Mouse (Mus musculus) midbrain, embryonic 14.5 days (tissue): ENCODE measurements around the gene Elovl2. TPM values are rescaled to one million over a fixed set of nuclear protein-coding genes. Genes with fewer than 3 reads are reported as not detected.
"Not testable (repeated sequence)": the region's sequence is repeated elsewhere in the genome, so short reads cannot be mapped to it uniquely, and the experiment has no call there.

ENCODE experiments used
- ATAC-seq: fragments of 200-750 bp; cut with Nextera tagmentation; 2 replicates; pipeline ENCODE4 v1.8.0; 2017; ENCODE audit warnings: moderate number of reproducible peaks, moderate library complexity; ENCODE audit not compliant: low FRiP score, low TSS enrichment
- DNase-seq: peaks from one replicate; pipeline ENCODE4 v3.0.0-alpha.2; 2015
- H3K27ac ChIP-seq: fragments of 300-500 bp; sonication (generic); replicated peaks from 2 replicates; pipeline ENCODE4 v1.5.1; 2014; ENCODE audit warnings: mild to moderate bottlenecking, low read depth, low read length, moderate library complexity
- H3K27me3 ChIP-seq: fragments of 300-500 bp; sonication (generic); 2 replicates; pipeline ENCODE4 v1.6.1; 2014; ENCODE audit warnings: low read length, control low read depth, mixed read lengths; ENCODE audit not compliant: control insufficient read depth, insufficient read depth
- H3K36me3 ChIP-seq: fragments of 300-500 bp; sonication (generic); 2 replicates; pipeline ENCODE4 v1.6.1; 2014; ENCODE audit warnings: low read length, control low read depth; ENCODE audit not compliant: control insufficient read depth, insufficient read depth
- H3K4me1 ChIP-seq: fragments of 300-500 bp; sonication (generic); 2 replicates; pipeline ENCODE4 v1.6.1; 2014; ENCODE audit warnings: mild to moderate bottlenecking, antibody characterized with exemption, low read length, control low read depth; ENCODE audit not compliant: control insufficient read depth, insufficient read depth
- H3K4me2 ChIP-seq: fragments of 300-500 bp; sonication (generic); 2 replicates; pipeline ENCODE4 v1.6.1; 2014; ENCODE audit warnings: mild to moderate bottlenecking, low read length, moderate library complexity
- H3K4me3 ChIP-seq: fragments of 300-500 bp; sonication (generic); replicated peaks from 2 replicates; pipeline ENCODE4 v1.5.1; 2014; ENCODE audit warnings: low read depth, low read length
- H3K9ac ChIP-seq: fragments of 300-500 bp; sonication (generic); replicated peaks from 2 replicates; pipeline ENCODE4 v1.6.1; 2014; ENCODE audit warnings: mild to moderate bottlenecking, low read length, moderate library complexity
- H3K9me3 ChIP-seq: fragments of 300-500 bp; sonication (generic); 2 replicates; pipeline ENCODE4 v1.6.1; 2016; ENCODE audit warnings: low read length, control low read depth, mixed read lengths; ENCODE audit not compliant: control insufficient read depth
- whole genome bisulfite sequencing: fragments of 180-500 bp; shearing (Covaris S2); extraction: QIAGEN DNeasy Blood & Tissue Kit; methylation state at CpG from one replicate; pipeline ENCODE4 v1.1.7; 2014; 5-methylcytosine and 5-hydroxymethylcytosine counted together
- polyA plus RNA-seq: library from polyadenylated mRNA; unstranded; fragments of >200 nt; fragmentation: Nextera tagmentation; extraction: Ambion mirVana; gene quantifications from 2 replicates; pipeline ENCODE4 v1.2.1, GENCODE M21; 2014

Gene Elovl2
- polyA plus RNA-seq = 44.6 and 48.3 TPM in 2 replicates

DNA sequence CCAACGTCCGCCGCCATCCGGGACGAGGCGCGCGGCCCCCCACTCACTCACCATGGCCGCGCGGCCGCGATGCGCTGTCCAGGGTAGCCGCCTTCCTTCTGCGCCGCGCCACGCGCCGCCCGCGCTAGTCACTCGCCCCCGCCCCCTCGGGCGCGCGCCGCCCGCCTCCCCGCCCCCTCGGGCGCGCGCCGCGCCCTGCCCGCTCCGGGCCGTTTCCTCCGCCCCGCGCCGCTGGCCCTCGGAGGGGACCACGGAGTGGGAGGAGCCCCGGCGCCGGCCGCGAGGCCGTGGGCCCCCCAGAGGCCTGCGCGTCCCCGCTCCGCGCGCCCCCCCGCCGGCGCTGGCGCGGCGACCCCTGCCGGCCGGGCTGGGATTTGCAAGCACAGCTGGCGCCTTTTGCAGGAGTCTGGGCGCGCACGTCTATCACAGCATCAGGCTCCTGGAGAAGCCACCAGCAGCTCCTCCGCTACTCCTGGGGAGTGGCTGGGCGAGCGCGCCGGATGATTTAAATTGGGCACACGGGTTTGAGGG lies at the start of gene Elovl2:
Gene Elovl2 (minus strand): TSS at position 102 of the 531 bp plus-strand sequence.
- peak; percentile 93 for ATAC-seq
- H3K4me3 ChIP-seq = peak within 1 kb of the TSS; percentile 80
- peak within 1 kb of the TSS; percentile 88 for H3K9ac ChIP-seq
- peaks cover 9% of the 10 kb centered on the region for H3K4me1 ChIP-seq
- peak; percentile 92 for DNase-seq
- 2% methylated on average over 53 of the region's 77 CpGs for WGBS
- peak within 1 kb of the TSS; percentile 57 for H3K4me2 ChIP-seq
- H3K27ac ChIP-seq = peak within 1 kb of the TSS; percentile 80
- H3K36me3 ChIP-seq = no peaks in the 10 kb centered on the region
- no peaks in the 10 kb centered on the region for H3K27me3 ChIP-seq
- H3K9me3 ChIP-seq = peaks cover 17% of the 10 kb centered on the region; the same call in 1 of the 2 replicates

DNA sequence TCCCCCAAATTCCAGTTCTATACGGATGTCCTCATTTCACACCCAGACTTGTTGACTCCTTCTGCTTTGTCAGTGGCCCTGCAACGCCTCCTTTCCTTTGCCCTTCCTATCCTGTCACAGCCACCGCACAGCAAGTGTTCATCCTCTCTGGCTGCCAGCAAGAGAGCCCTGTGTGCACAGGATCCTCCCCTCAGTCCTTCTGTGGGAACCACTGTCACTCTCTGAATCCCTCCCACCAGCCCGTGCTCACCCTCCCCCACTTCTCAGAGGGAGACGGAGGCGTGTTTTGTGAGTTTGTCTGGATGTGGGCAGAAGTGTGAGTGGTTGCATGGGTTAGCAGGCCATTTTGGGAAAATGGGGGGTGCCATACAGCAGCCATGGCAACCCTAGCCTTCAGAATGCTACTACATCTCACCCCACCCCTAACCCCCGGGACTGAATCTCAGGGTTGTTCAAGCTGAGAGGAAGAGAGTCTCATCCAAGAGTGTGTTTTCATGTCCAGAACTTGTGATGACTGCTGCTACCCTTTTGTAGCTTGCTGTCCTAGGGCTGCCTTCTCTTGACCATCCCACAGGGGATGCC lies 47.7 kb upstream of the Elovl2 start:
- DNase-seq (peak; percentile 35), ATAC-seq (no peak)
- Histone ChIP-seq H3K4me3 (no peak overlapping the region), H3K9ac (no peak overlapping the region), H3K4me1 (no peaks in the 10 kb centered on the region), H3K27me3 (no peaks in the 10 kb centered on the region), H3K36me3 (no peaks in the 10 kb centered on the region), H3K9me3 (no peaks in the 10 kb centered on the region; the same call in 1 of the 2 replicates), H3K4me2 (no peak overlapping the region), H3K27ac (no peak overlapping the region)
- WGBS = 20% methylated on average over 7 of the region's 7 CpGs

DNA sequence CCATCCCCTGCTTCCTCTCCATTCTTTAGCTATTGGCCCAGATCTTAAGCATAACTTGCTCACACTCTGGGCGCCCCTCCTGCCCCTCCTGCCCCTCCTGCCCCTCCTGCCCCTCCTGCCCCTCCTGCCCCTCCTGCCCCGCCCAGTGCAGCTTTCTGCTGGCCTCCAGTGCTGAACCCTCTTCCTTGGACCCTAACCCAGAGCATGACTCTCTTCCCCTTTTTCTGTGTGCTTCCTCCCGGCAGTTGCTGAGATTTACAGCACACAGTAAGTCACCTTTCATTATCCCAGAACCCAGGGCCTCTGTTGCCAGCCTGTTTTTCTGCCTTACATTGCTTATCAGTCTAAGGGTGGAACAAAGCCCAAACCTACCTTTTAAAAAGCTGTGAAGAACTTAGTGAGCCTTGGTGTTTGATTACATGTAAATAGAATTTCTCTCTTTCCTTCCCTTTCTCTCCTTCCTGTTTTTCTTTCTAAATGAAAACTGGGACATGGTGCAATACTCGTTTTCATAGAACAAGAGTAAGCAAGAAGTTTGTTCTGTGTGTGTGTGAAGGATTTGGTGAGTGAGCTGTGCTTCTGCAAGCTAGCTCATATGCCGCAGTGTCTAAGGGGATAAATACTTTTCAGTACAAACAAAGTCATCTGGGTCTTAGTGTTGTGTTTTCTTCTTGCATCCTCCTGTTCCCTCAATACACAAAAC lies 43.2 kb upstream of the Elovl2 start:
- ATAC-seq (no peak), DNase-seq (no peak)
- Histone ChIP-seq H3K27ac (no peak overlapping the region), H3K36me3 (no peaks in the 10 kb centered on the region), H3K27me3 (no peaks in the 10 kb centered on the region), H3K9ac (no peak overlapping the region), H3K4me1 (no peaks in the 10 kb centered on the region), H3K4me2 (no peak overlapping the region), H3K9me3 (no peaks in the 10 kb centered on the region; the same call in 1 of the 2 replicates), H3K4me3 (no peak overlapping the region)
- 88% methylated on average over 5 of the region's 5 CpGs for WGBS

DNA sequence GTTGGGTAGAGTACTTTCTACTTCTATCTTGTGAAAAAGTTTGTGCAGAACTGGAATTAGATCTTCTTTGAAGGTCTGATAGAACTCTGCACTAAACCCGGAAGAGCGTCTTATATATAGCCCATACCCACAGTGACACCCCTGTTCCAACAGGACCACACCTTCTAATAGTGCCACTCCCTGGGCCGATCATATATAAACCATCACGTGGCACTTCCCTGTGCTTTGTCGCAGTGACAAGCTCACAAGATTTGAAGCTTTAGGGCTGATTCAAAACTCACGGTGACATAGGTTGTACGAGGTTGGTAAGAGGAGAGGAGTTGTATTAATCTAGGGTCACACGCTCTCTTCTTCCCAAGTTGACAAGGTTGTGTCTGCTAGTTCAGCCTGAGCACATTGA lies 41.4 kb upstream of the Elovl2 start:
- not testable (repeated sequence) for H3K4me2 ChIP-seq, H3K27me3 ChIP-seq, H3K9ac ChIP-seq, H3K4me3 ChIP-seq, H3K9me3 ChIP-seq, DNase-seq, H3K4me1 ChIP-seq, ATAC-seq, H3K36me3 ChIP-seq, H3K27ac ChIP-seq
- 97% methylated on average over 8 of the region's 8 CpGs for WGBS

GRCm38 (mm10) chr13:41257851-41258250 lies 37.6 kb upstream of the Elovl2 start:
- Histone ChIP-seq H3K27me3 (no peaks in the 10 kb centered on the region), H3K27ac (no peak overlapping the region), H3K4me1 (no peaks in the 10 kb centered on the region), H3K9ac (no peak overlapping the region), H3K4me2 (no peak overlapping the region), H3K4me3 (no peak overlapping the region), H3K9me3 (no peaks in the 10 kb centered on the region), H3K36me3 (no peaks in the 10 kb centered on the region)
- 88% methylated on average over 4 of the region's 4 CpGs for WGBS
- DNase-seq (no peak), ATAC-seq (no peak)

- Histone ChIP-seq H3K27me3 (no peaks in the 10 kb centered on the region), H3K9me3 (no peaks in the 10 kb centered on the region), H3K4me1 (no peaks in the 10 kb centered on the region), H3K4me2 (no peak overlapping the region), H3K9ac (no peak overlapping the region), H3K36me3 (no peaks in the 10 kb centered on the region), H3K4me3 (no peak overlapping the region), H3K27ac (no peak overlapping the region)
- WGBS = 94% methylated on average over 3 of the region's 3 CpGs
- ATAC-seq = no peak
- DNase-seq = no peak
Observed at GRCm38 (mm10) chr13:41256962-41257361, 36.8 kb upstream of the Elovl2 start.

GRCm38 (mm10) chr13:41256126-41256525 lies 35.9 kb upstream of the Elovl2 start:
- no peak overlapping the region for H3K4me3 ChIP-seq
- no peaks in the 10 kb centered on the region for H3K27me3 ChIP-seq
- no peak overlapping the region for H3K9ac ChIP-seq
- no peak overlapping the region for H3K4me2 ChIP-seq
- no peak for ATAC-seq
- H3K9me3 ChIP-seq = no peaks in the 10 kb centered on the region
- no peaks in the 10 kb centered on the region for H3K36me3 ChIP-seq
- no peak for DNase-seq
- H3K27ac ChIP-seq = no peak overlapping the region
- peaks cover 3% of the 10 kb centered on the region for H3K4me1 ChIP-seq
- 60% methylated on average over 5 of the region's 5 CpGs for WGBS

GRCm38 (mm10) chr13:41252736-41253135 lies 32.5 kb upstream of the Elovl2 start:
- ATAC-seq = no peak
- Histone ChIP-seq H3K27me3 (no peaks in the 10 kb centered on the region), H3K36me3 (no peaks in the 10 kb centered on the region), H3K4me1 (peaks cover 12% of the 10 kb centered on the region), H3K4me3 (no peak overlapping the region), H3K9ac (no peak overlapping the region), H3K27ac (no peak overlapping the region), H3K9me3 (no peaks in the 10 kb centered on the region), H3K4me2 (no peak overlapping the region)
- DNase-seq = no peak
- 93% methylated on average over 7 of the region's 7 CpGs for WGBS

GRCm38 (mm10) chr13:41252141-41252540 lies 31.9 kb upstream of the Elovl2 start:
- Histone ChIP-seq H3K27ac (no peak overlapping the region), H3K4me2 (no peak overlapping the region), H3K4me3 (no peak overlapping the region), H3K9ac (no peak overlapping the region), H3K36me3 (no peaks in the 10 kb centered on the region), H3K9me3 (no peaks in the 10 kb centered on the region), H3K4me1 (peaks cover 12% of the 10 kb centered on the region), H3K27me3 (no peaks in the 10 kb centered on the region)
- 89% methylated on average over 6 of the region's 6 CpGs for WGBS
- no peak for ATAC-seq
- DNase-seq = no peak
